Mouse (Mus musculus) bone marrow, adult 2 months (tissue): Measurements from ENCODE around the gene Ip6k3.

ENCODE experiments used
- CTCF ChIP-seq: fragments of 200-500 bp; IDR thresholded peaks from 2 replicates; pipeline ENCODE4 v1.5.1; 2011; ENCODE audit warnings: low read length, control low read depth; ENCODE audit not compliant: control insufficient read depth, insufficient read depth
- POLR2A ChIP-seq: fragments of 200-500 bp; IDR thresholded peaks from 2 replicates; pipeline ENCODE4 v1.6.1; 2011; ENCODE audit warnings: low read depth, mild to moderate bottlenecking, control low read depth, low read length, borderline replicate concordance; ENCODE audit not compliant: control insufficient read depth

- TF ChIP-seq POLR2A (no peak), CTCF (no peak)
Observed at GRCm38 (mm10) chr17:27129291-27129690, 38.3 kb downstream of the Ip6k3 start.
